Mouse (Mus musculus) thymus, postnatal 25 days (tissue): ENCODE results near the gene Lrrc74a.

Experiments used
- DNase-seq: peaks from one replicate; pipeline ENCODE4 v3.0.0; 2022

Gene Lrrc74a

GRCm38 (mm10) chr12:86734319-86734810 lies at the start of gene Lrrc74a:
Lrrc74a (plus strand) TSS chr12:86734369.
- no peak for DNase-seq

- DNase-seq, result no peak
These were observed 48.9 kb upstream of the Lrrc74a start for GRCm38 (mm10) chr12:86685275-86685674.

- peak; percentile 19 for DNase-seq
These were observed 47.4 kb upstream of the Lrrc74a start for GRCm38 (mm10) chr12:86686551-86687330.

GRCm38 (mm10) chr12:86687445-86687955 lies 46.7 kb upstream of the Lrrc74a start:
- no peak for DNase-seq

GRCm38 (mm10) chr12:86687971-86688573 lies 46.1 kb upstream of the Lrrc74a start:
- DNase-seq, result no peak

GRCm38 (mm10) chr12:86688917-86689316 lies 45.3 kb upstream of the Lrrc74a start:
- no peak for DNase-seq

GRCm38 (mm10) chr12:86690700-86691485 lies 43.3 kb upstream of the Lrrc74a start:
- DNase-seq, result no peak

GRCm38 (mm10) chr12:86692471-86693356 lies 41.5 kb upstream of the Lrrc74a start:
- no peak for DNase-seq

GRCm38 (mm10) chr12:86693389-86693788 lies 40.8 kb upstream of the Lrrc74a start:
- DNase-seq, result no peak

GRCm38 (mm10) chr12:86694441-86694840 lies 39.7 kb upstream of the Lrrc74a start:
- DNase-seq, result no peak

- DNase-seq, result no peak
These were observed 36.2 kb upstream of the Lrrc74a start for GRCm38 (mm10) chr12:86697996-86698395.

GRCm38 (mm10) chr12:86698537-86698936 lies 35.6 kb upstream of the Lrrc74a start:
- no peak for DNase-seq

- no peak for DNase-seq
These were observed 33.9 kb upstream of the Lrrc74a start for GRCm38 (mm10) chr12:86699965-86700926.

GRCm38 (mm10) chr12:86700927-86701310 lies 33.2 kb upstream of the Lrrc74a start:
- no peak for DNase-seq

- no peak for DNase-seq
These were observed 32.7 kb upstream of the Lrrc74a start for GRCm38 (mm10) chr12:86701491-86701890.

GRCm38 (mm10) chr12:86702690-86703089 lies 31.5 kb upstream of the Lrrc74a start:
- DNase-seq, result no peak

- no peak for DNase-seq
These were observed 28.3 kb upstream of the Lrrc74a start for GRCm38 (mm10) chr12:86705843-86706242.

- no peak for DNase-seq
These were observed 20.1 kb upstream of the Lrrc74a start for GRCm38 (mm10) chr12:86714026-86714425.

GRCm38 (mm10) chr12:86715401-86715800 lies 18.8 kb upstream of the Lrrc74a start:
- DNase-seq, result peak; percentile 59

GRCm38 (mm10) chr12:86716962-86717361 lies 17.2 kb upstream of the Lrrc74a start:
- DNase-seq, result no peak
